Mouse (Mus musculus) stomach, postnatal 0 days (tissue): ENCODE data around the gene Plppr4. TPM values are rescaled to one million over a fixed set of nuclear protein-coding genes. Genes with fewer than 3 reads are reported as not detected.

Source experiments
- ATAC-seq: fragments of 200-750 bp; cut with Nextera tagmentation; 2 replicates; pipeline ENCODE4 v1.8.0; 2017; ENCODE audit not compliant: low FRiP score, low TSS enrichment
- DNase-seq: peaks from one replicate; pipeline ENCODE4 v3.0.0-alpha.2; 2016; ENCODE audit warnings: low spot score
- H3K27ac ChIP-seq: fragments of 300-500 bp; sonication (generic); replicated peaks from 2 replicates; pipeline ENCODE4 v1.5.1; 2014; ENCODE audit warnings: mild to moderate bottlenecking, control low read depth
- H3K27me3 ChIP-seq: fragments of 300-500 bp; sonication (generic); 2 replicates; pipeline ENCODE4 v1.6.1; 2014; ENCODE audit warnings: low read length; ENCODE audit not compliant: control insufficient read depth, insufficient read depth
- H3K36me3 ChIP-seq: fragments of 300-500 bp; sonication (generic); 2 replicates; pipeline ENCODE4 v1.6.1; 2014; ENCODE audit warnings: low read length, mixed read lengths; ENCODE audit not compliant: control insufficient read depth, insufficient read depth
- H3K4me1 ChIP-seq: fragments of 300-500 bp; sonication (generic); replicated peaks from 2 replicates; pipeline ENCODE4 v1.6.1; 2014; ENCODE audit warnings: antibody characterized with exemption; ENCODE audit not compliant: control insufficient read depth, insufficient read depth
- H3K4me2 ChIP-seq: fragments of 300-500 bp; sonication (generic); replicated peaks from 2 replicates; pipeline ENCODE4 v1.6.1; 2014; ENCODE audit warnings: low read depth, mild to moderate bottlenecking, control low read depth, moderate library complexity
- H3K4me3 ChIP-seq: fragments of 300-500 bp; sonication (generic); 2 replicates; pipeline ENCODE4 v1.5.1; 2014; ENCODE audit warnings: low read depth, low read length, control low read depth
- H3K9ac ChIP-seq: fragments of 300-500 bp; sonication (generic); 2 replicates; pipeline ENCODE4 v1.6.1; 2014; ENCODE audit warnings: mild to moderate bottlenecking, low read length, control low read depth, mixed read lengths
- H3K9me3 ChIP-seq: fragments of 300-500 bp; sonication (generic); 2 replicates; pipeline ENCODE4 v1.6.1; 2016; ENCODE audit warnings: low read length; ENCODE audit not compliant: control insufficient read depth
- CTCF ChIP-seq: IDR thresholded peaks from 2 replicates; pipeline ENCODE4 v1.5.1; 2016; ENCODE audit warnings: antibody characterized with exemption, low read depth, mild to moderate bottlenecking, moderate library complexity
- EP300 ChIP-seq: optimal IDR thresholded peaks from 2 replicates; pipeline ENCODE3; 2016; ENCODE audit warnings: antibody characterized with exemption
- WGBS: fragments of 180-500 bp; shearing (Covaris S2); extraction: QIAGEN DNeasy Blood & Tissue Kit; methylation state at CpG from one replicate; pipeline ENCODE4 v1.1.7; 2014; 5-methylcytosine and 5-hydroxymethylcytosine counted together
- polyA plus RNA-seq: library from polyadenylated mRNA; unstranded; fragments of >200 nt; fragmentation: Nextera tagmentation; extraction: Ambion mirVana; gene quantifications from 2 replicates; pipeline ENCODE4 v1.2.1, GENCODE M21; 2015

The Plppr4 gene
- polyA plus RNA-seq, 1 experiment from 2014 or later, result 0.87 TPM

DNA sequence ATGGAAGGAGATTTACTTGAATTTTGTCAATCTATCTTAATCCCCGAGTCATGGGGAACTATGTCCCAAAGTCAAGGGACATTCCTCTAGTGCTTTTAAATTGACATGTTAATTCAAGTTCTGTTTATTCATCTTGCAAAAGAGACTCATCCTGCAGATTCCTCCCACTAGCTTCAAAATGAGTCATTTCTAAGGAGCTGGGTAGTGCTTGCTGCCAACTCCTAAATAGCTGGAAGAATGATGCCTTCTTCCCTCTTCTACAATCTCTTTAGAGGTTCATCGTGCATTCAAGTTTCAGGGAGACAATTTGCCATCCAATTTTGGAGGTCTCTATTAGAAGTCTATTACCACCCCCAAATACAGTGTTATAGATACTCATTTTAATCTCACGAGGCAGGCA, 3.3 kb downstream of the Plppr4 start:
- Histone ChIP-seq H3K4me2 (no peak overlapping the region), H3K4me3 (no peak overlapping the region), H3K9me3 (no peaks in the 10 kb centered on the region), H3K36me3 (no peaks in the 10 kb centered on the region), H3K27me3 (no peaks in the 10 kb centered on the region), H3K4me1 (no peaks in the 10 kb centered on the region), H3K27ac (no peak overlapping the region), H3K9ac (no peak overlapping the region)
- TF ChIP-seq EP300 (no peak), CTCF (no peak)
- ATAC-seq (no peak), DNase-seq (no peak)
- WGBS, result 72% methylated on average over 3 of the region's 3 CpGs

DNA sequence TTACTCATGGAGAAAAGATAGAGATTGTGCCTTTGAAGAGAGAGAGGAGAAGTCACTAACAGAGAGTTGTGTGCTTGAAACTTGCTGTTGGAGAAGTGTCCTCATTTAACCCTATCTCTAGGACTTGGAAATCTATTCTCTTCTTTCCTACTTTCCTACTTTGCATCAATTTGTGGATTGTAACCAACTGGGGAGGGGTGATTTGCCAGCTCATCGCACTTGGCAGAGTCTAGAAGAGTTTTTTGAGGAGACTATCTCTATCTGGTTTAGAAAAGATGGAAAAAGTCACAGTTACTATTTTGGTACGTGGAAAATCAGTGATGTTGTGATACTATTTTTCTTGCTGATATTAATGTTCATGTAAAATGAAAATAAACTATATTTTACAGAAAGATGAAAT, 6.7 kb downstream of the Plppr4 start:
- Histone ChIP-seq H3K36me3 (no peaks in the 10 kb centered on the region), H3K9me3 (no peaks in the 10 kb centered on the region), H3K27me3 (no peaks in the 10 kb centered on the region), H3K27ac (no peak overlapping the region), H3K4me2 (no peak overlapping the region), H3K9ac (no peak overlapping the region), H3K4me1 (no peaks in the 10 kb centered on the region), H3K4me3 (no peak overlapping the region)
- DNase-seq, result no peak
- 74% methylated on average over 2 of the region's 2 CpGs for WGBS
- no peak for ATAC-seq
- TF ChIP-seq EP300, result no peak
- TF ChIP-seq CTCF, result no peak

DNA sequence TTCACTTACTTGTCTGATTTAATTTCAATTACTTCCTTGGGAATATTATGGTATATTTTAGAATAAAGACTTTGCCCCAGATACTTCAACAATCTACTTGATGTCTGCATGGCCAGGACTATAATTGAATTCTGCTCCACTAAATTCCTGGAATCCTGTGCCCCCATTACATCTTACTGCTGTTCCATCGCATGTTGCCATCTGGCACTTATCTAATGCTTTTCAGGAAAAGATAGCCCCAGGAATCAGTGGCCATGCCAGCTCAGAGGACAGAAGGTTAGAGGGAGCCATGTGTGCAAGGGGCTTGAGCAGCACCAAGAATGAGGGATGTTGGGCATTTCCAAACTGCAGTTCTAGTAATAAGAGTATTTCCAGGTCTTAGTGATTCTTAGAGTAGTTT, 14.3 kb downstream of the Plppr4 start:
- Histone ChIP-seq H3K27ac (no peak overlapping the region), H3K4me3 (no peak overlapping the region)

DNA sequence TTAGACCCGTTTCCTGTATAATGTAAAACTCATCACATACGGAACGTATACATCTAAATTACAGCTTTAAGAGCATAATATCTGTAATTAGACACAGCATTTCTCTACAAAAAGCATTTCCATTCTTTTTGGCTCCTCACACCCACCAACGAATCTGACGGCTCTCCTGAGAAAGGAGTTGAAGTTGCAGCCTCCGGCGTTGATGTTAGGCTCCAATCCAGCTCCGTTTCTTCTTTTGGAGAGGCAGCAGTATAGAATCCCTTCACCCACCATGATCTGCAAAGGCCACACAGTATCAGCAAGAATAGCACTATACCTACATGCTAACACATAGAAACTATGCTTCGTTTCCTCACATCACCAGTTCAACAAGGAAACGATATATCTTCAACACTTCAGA, 29.2 kb downstream of the Plppr4 start:
- no peak overlapping the region for H3K9ac ChIP-seq
- H3K4me1 ChIP-seq, result no peaks in the 10 kb centered on the region
- ATAC-seq (no peak), DNase-seq (no peak)
- no peaks in the 10 kb centered on the region for H3K36me3 ChIP-seq
- H3K27me3 ChIP-seq, result no peaks in the 10 kb centered on the region
- H3K4me3 ChIP-seq, result no peak overlapping the region
- 85% methylated on average over 10 of the region's 10 CpGs for WGBS
- H3K4me2 ChIP-seq, result no peak overlapping the region
- H3K27ac ChIP-seq, result no peak overlapping the region
- no peak for TF ChIP-seq CTCF
- no peaks in the 10 kb centered on the region for H3K9me3 ChIP-seq

More for the DNA sequence above, 14.3 kb downstream of the Plppr4 start:
- Histone ChIP-seq H3K4me2 (no peak overlapping the region), H3K4me1 (no peaks in the 10 kb centered on the region), H3K9me3 (no peaks in the 10 kb centered on the region), H3K27me3 (no peaks in the 10 kb centered on the region), H3K9ac (no peak overlapping the region), H3K36me3 (no peaks in the 10 kb centered on the region)
- no peak for DNase-seq
- TF ChIP-seq EP300 (no peak), CTCF (no peak)
- WGBS, result 81% methylated on average over 1 of the region's 1 CpGs
- no peak for ATAC-seq

DNA sequence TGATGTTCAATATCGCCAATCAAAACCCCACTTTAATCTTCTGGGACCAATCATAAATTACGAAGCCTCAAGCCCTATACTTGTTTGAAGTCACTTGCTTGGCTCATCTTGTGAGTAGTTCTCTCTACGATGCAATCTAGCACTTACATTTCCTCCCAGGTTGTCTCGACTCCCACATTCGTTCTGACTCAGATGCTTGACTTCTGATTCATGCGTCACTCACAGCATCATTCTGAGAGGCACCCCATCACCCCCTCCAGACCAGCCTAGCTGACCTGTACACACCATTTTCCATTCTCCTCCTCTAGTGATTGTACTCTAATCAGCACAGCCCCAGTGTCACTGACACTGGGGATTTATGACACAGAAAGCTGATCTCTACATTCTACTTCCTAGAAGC, 31.2 kb downstream of the Plppr4 start:
- no peak overlapping the region for H3K9ac ChIP-seq
- DNase-seq (no peak), ATAC-seq (no peak)
- no peaks in the 10 kb centered on the region for H3K4me1 ChIP-seq
- H3K27me3 ChIP-seq, result no peaks in the 10 kb centered on the region
- WGBS, result 77% methylated on average over 6 of the region's 6 CpGs
- no peak overlapping the region for H3K27ac ChIP-seq
- TF ChIP-seq CTCF (no peak), EP300 (no peak)
- no peaks in the 10 kb centered on the region for H3K36me3 ChIP-seq
- no peak overlapping the region for H3K4me2 ChIP-seq
- no peaks in the 10 kb centered on the region for H3K9me3 ChIP-seq
- no peak overlapping the region for H3K4me3 ChIP-seq

DNA sequence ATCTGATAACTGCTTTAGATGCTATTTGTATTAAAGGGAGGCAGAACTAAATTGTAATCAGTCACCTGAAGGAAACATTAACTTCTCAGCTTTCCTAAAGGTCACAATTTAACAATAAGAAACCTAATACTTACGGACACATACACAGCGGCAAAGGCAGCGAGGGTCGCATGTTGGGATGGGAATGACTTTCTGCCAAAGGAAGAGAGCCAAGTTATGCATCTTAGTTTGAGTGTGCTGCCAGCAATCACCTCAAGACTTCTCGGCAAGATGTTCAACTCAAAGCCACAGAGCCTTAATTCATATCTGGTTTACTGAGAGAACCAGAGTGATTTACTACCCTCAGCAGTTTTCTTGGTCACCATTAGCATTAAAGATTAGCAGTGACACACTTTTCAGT, 34.1 kb downstream of the Plppr4 start:
- no peaks in the 10 kb centered on the region for H3K4me1 ChIP-seq
- H3K9ac ChIP-seq, result no peak overlapping the region
- 83% methylated on average over 5 of the region's 5 CpGs for WGBS
- H3K27ac ChIP-seq, result no peak overlapping the region
- no peak for TF ChIP-seq EP300
- TF ChIP-seq CTCF, result no peak
- ATAC-seq, result no peak
- no peaks in the 10 kb centered on the region for H3K36me3 ChIP-seq
- no peak overlapping the region for H3K4me2 ChIP-seq
- H3K9me3 ChIP-seq, result no peaks in the 10 kb centered on the region
- no peak overlapping the region for H3K4me3 ChIP-seq
- H3K27me3 ChIP-seq, result no peaks in the 10 kb centered on the region
- no peak for DNase-seq

DNA sequence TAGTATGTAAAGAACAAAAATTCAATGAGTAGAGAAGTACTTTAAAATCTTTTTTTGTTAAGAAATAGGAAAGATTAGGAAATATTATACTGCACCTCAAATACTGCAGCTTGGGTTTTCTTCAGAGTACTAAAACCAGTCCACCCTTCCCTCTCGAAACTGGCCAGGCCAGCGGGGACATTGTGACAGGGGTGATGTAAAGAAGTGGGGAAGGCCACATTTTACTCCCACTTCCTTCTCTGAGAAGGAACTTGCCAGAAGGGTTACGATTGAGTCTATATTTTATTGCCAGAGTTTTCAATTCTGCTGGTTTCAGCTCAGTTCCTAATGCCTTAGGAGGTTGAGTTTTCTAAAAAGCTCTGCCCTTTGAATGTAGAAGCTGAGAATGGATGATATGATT, 41.0 kb downstream of the Plppr4 start:
- Histone ChIP-seq H3K27ac (no peak overlapping the region), H3K36me3 (no peaks in the 10 kb centered on the region), H3K4me1 (no peaks in the 10 kb centered on the region), H3K27me3 (no peaks in the 10 kb centered on the region), H3K4me2 (no peak overlapping the region), H3K9me3 (no peaks in the 10 kb centered on the region), H3K9ac (no peak overlapping the region), H3K4me3 (no peak overlapping the region)
- WGBS, result 81% methylated on average over 3 of the region's 3 CpGs
- ATAC-seq (no peak), DNase-seq (no peak)
- no peak for TF ChIP-seq EP300
- no peak for TF ChIP-seq CTCF
